Comparison of ENCODE assay signal across 8 mouse cellular contexts in the genomic region with DNA sequence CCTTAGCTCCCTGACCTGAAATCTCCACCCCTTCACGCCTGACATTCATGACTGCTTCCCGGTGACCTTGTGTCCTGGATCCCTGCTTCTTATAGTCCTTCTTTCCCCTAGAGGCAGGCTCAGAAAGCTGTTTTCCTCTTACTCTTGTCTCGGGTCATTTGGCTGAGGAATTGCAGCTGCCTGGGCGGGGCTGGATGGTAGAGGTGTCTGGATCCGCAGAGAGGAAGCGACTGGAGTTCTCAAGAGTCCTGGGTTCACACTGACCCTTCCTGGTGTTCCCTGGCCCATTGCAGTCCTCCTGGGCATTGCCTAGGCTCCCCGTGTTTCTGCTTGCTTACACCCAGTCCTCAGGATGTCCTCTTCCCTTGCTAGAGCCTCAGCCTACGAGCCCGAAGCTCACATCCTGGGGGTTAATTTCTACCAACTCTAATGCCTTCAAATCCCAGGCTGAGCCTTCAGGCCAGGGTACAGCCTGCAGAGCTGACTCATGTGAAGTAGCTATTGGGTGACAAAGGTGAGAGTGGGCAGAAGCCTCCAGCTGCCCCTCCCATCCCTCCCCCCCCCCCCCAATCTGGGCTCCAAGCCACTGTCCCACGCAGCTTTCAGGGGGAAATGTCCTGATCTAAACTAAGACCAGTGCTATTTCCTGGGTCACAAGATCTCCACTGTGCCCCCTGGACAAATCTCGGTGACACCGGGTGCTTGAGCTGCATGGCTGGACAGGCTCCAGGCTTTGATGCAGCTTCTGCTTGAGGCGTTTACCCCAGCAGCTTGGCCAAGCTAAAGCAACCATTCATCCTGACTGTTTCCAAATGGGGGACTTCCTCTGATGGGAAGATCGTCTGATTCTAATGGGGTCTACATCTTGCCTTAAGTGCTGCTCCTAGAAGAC. TPM values are rescaled to one million over a fixed set of nuclear protein-coding genes. Genes with fewer than 3 reads are reported as not detected.
DNase-seq lines count a peak whose midpoint lies in the region; ATAC-seq and TF ChIP-seq lines count a peak whose summit lies in the region.

No protein-coding gene starts in this region.

- H3K27me3 ChIP-seq in forebrain, embryonic 16.5 days (replicated peaks; ENCODE audit: control insufficient read depth, insufficient read depth, low read length): no peaks in the 10 kb centered on the region
- H3K27me3 ChIP-seq in intestine, embryonic 15.5 days (replicated peaks): no peaks in the 10 kb centered on the region
- no peaks in the 10 kb centered on the region for H3K27me3 ChIP-seq in liver, postnatal 0 days (ENCODE audit: insufficient read depth, low read length)
- H3K27me3 ChIP-seq in stomach, embryonic 15.5 days (replicated peaks): no peaks in the 10 kb centered on the region

- no peak overlapping the region for H3K27ac ChIP-seq in forebrain, embryonic 16.5 days (ENCODE audit: low read length)
- H3K27ac ChIP-seq in intestine, embryonic 15.5 days: peak overlapping the region; percentile 81
- peak overlapping the region; percentile 98 for H3K27ac ChIP-seq in liver, postnatal 0 days (ENCODE audit: low read depth)
- peak overlapping the region; percentile 86 for H3K27ac ChIP-seq in stomach, embryonic 15.5 days

- peak overlapping the region; percentile 61 for H3K4me2 ChIP-seq in forebrain, embryonic 16.5 days (ENCODE audit: low read length)
- H3K4me2 ChIP-seq in intestine, embryonic 15.5 days (replicated peaks): peak overlapping the region; percentile 82
- peak overlapping the region; percentile 81 for H3K4me2 ChIP-seq in liver, postnatal 0 days (ENCODE audit: low read depth, low read length)
- H3K4me2 ChIP-seq in stomach, embryonic 15.5 days: peak overlapping the region; percentile 82

- H3K9ac ChIP-seq in forebrain, embryonic 16.5 days (replicated peaks; ENCODE audit: low read depth, low read length): peak overlapping the region; percentile 56
- H3K9ac ChIP-seq in intestine, embryonic 15.5 days: 0 out of 2 replicates have a peak overlapping the region, but pooled peaks have one; percentile 29
- peak overlapping the region; percentile 63 for H3K9ac ChIP-seq in liver, postnatal 0 days (replicated peaks)
- H3K9ac ChIP-seq in stomach, embryonic 15.5 days: no peak overlapping the region

- H3K9me3 ChIP-seq in forebrain, embryonic 16.5 days (ENCODE audit: control insufficient read depth, low read length): no peaks in the 10 kb centered on the region
- H3K9me3 ChIP-seq in intestine, embryonic 15.5 days: no peaks in the 10 kb centered on the region
- H3K9me3 ChIP-seq in liver, postnatal 0 days (ENCODE audit: low read length): no peaks in the 10 kb centered on the region
- no peaks in the 10 kb centered on the region for H3K9me3 ChIP-seq in stomach, embryonic 15.5 days

- H3K4me1 ChIP-seq in forebrain, embryonic 16.5 days (replicated peaks; ENCODE audit: control insufficient read depth, insufficient read depth, low read length): peaks cover 18% of the 10 kb centered on the region
- H3K4me1 ChIP-seq in intestine, embryonic 15.5 days (replicated peaks): peaks cover 36% of the 10 kb centered on the region
- H3K4me1 ChIP-seq in liver, postnatal 0 days (ENCODE audit: insufficient read depth): peaks cover 60% of the 10 kb centered on the region
- peaks cover 33% of the 10 kb centered on the region for H3K4me1 ChIP-seq in stomach, embryonic 15.5 days

- no peaks in the 10 kb centered on the region for H3K36me3 ChIP-seq in forebrain, embryonic 16.5 days (ENCODE audit: control insufficient read depth, insufficient read depth)
- no peaks in the 10 kb centered on the region for H3K36me3 ChIP-seq in intestine, embryonic 15.5 days
- no peaks in the 10 kb centered on the region for H3K36me3 ChIP-seq in liver, postnatal 0 days (replicated peaks; ENCODE audit: insufficient read depth, low read length)
- no peaks in the 10 kb centered on the region for H3K36me3 ChIP-seq in stomach, embryonic 15.5 days

- peak overlapping the region; percentile 37 for H3K4me3 ChIP-seq in forebrain, embryonic 16.5 days (replicated peaks; ENCODE audit: low read length)
- peak overlapping the region; percentile 31 for H3K4me3 ChIP-seq in intestine, embryonic 15.5 days (replicated peaks)
- peak overlapping the region; percentile 41 for H3K4me3 ChIP-seq in liver, postnatal 0 days (ENCODE audit: low read depth, low read length)
- H3K4me3 ChIP-seq in stomach, embryonic 15.5 days (replicated peaks): peak overlapping the region; percentile 40

- peak; percentile 19; the same call in 1 of the 2 replicates for TF ChIP-seq CTCF in liver, postnatal 0 days (IDR thresholded peaks at IDR 0.05; ENCODE audit: low read depth)

- peak; percentile 56 for DNase-seq in adrenal gland, adult 2 months
- no peak for DNase-seq in adrenal gland, postnatal 4 days (ENCODE audit: low spot score in 2 of 2)
- DNase-seq in ZHBTc4 (ENCODE audit: low read depth, low spot score): peak; percentile 75
- DNase-seq in liver, postnatal 0 days: peak; percentile 42

- 38% methylated on average over 14 of the region's 14 CpGs for WGBS in forebrain, embryonic 16.5 days
- 13% methylated on average over 14 of the region's 14 CpGs for WGBS in intestine, embryonic 15.5 days
- 37% methylated on average over 14 of the region's 14 CpGs for WGBS in liver, postnatal 0 days (ENCODE audit: insufficient replicate concordance)
- 10% methylated on average over 14 of the region's 14 CpGs for WGBS in stomach, embryonic 15.5 days

- no peak for ATAC-seq in forebrain, embryonic 16.5 days
- peak; percentile 14 for ATAC-seq in intestine, embryonic 15.5 days
- no peak for ATAC-seq in liver, postnatal 0 days
- no peak for ATAC-seq in stomach, embryonic 15.5 days (ENCODE audit: insufficient read depth, low FRiP score, low read depth)
- ATAC-seq in activated CD4-positive, CD25-positive, alpha-beta regulatory T cell, adult 4 months: no peak

- TF ChIP-seq EP300 in liver, postnatal 0 days (IDR thresholded peaks at IDR 0.05; ENCODE audit: low read depth): no peak

RNA-seq across cellular contexts. Expression of gene Slc16a1, which starts 36.1 kb away (rescaled TPM):
- 10 to 100 TPM; 51.5 to 60.9 TPM for total RNA-seq in adrenal gland, adult 2 months (2021)
- 18.4 and 29.5 TPM in 2 replicates for polyA plus RNA-seq in adrenal gland, adult 2 months (2012; rRNA removed)
- 10 to 100 TPM; 57.6 to 63.5 TPM for total RNA-seq in adrenal gland, postnatal 4 days (2021)
- polyA plus RNA-seq in forebrain, embryonic 16.5 days (2015; fragmentation: Nextera tagmentation; extraction: Ambion mirVana): 17.8 and 22.6 TPM in 2 replicates
- polyA plus RNA-seq in intestine, embryonic 15.5 days (2015; fragmentation: Nextera tagmentation; extraction: Ambion mirVana): 45.7 and 50.0 TPM in 2 replicates
- 62.7 and 69.6 TPM in 2 replicates for polyA plus RNA-seq in liver, postnatal 0 days (2015; fragmentation: Nextera tagmentation; extraction: Ambion mirVana)
- polyA plus RNA-seq in stomach, embryonic 15.5 days (2015; fragmentation: Nextera tagmentation; extraction: Ambion mirVana): 33.7 and 35.6 TPM in 2 replicates
- 10 to 100 TPM in 1 of 2 experiments, 1 to 10 TPM in 1; 6.7 to 11.2 TPM for polyA plus RNA-seq in activated CD4-positive, CD25-positive, alpha-beta regulatory T cell, adult 4 months (2017; shearing (Covaris generic))

Comparison
In these comparisons a context has a peak if more than half of its experiments do, and no peak if none do; other contexts are left out.
1. DNase-seq: peak in adrenal gland, adult 2 months (single experiment), ZHBTc4 (single experiment) and liver, postnatal 0 days (single experiment); none in adrenal gland, postnatal 4 days (0 of 2).
2. Peak in every context shown above with its lines, with median percentiles within 50 percentile points of each other: H3K4me2 ChIP-seq and H3K4me3 ChIP-seq.